Mouse (Mus musculus): ENCODE measurements at regions not wholly inside any gene's neighbourhood (a gene's known extent, or its start where the extent isn't known, plus 50 kb on each side); places are given as distances from the start of the nearest gene placed in this dataset.

DNA sequence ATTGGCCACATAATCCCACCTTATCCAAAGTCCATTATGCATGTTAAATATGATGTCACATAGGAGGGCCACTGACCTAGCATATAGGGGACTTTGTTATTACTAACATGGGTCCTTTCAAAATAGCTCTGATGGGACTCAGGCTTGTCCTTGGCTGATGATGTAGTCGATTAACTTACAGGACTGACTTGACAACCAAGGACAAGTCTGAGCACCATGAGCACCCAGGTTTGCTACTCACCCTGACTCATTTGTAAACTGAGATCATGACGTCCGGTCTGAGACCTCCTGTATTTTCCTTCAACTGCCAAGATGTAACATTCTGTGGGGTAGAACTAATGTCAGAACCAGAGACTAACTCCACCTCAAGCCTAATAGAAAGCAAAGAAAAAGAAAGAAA lies 159.3 kb upstream of the 4933402D24Rik start:
- no peak for ATAC-seq (ENCODE audit: insufficient read depth)
- no peak overlapping the region for H3K4me2 ChIP-seq (ENCODE audit: low read depth)
- DNase-seq (ENCODE audit: low read depth in 3 of 3, low spot score in 3 of 3) = no peak
- no peaks in the 10 kb centered on the region for H3K4me1 ChIP-seq (replicated peaks; ENCODE audit: control insufficient read depth in 2 of 2, insufficient read depth in 2 of 2, low read length in 1 of 2)
- H3K27ac ChIP-seq = no peak overlapping the region
- TF ChIP-seq EP300 (IDR thresholded peaks at IDR 0.05; ENCODE audit: low read depth) (no peak), CTCF (IDR thresholded peaks at IDR 0.05; ENCODE audit: low read depth) (no peak)
- no peak overlapping the region for H3K4me3 ChIP-seq (ENCODE audit: insufficient read depth in 1 of 2, low read depth in 2 of 2, low read length in 2 of 2)
- H3K9me3 ChIP-seq (ENCODE audit: control insufficient read depth, low read length) = no peaks in the 10 kb centered on the region
- no peak overlapping the region for H3K9ac ChIP-seq (replicated peaks)
- WGBS (ENCODE audit: insufficient replicate concordance) = 73% methylated on average over 3 of the region's 3 CpGs
- no peaks in the 10 kb centered on the region for H3K27me3 ChIP-seq (ENCODE audit: control insufficient read depth, insufficient read depth, low read length)
- H3K36me3 ChIP-seq (replicated peaks; ENCODE audit: control insufficient read depth, insufficient read depth, low read depth) = no peaks in the 10 kb centered on the region

GRCm38 (mm10) chr1:63920181-63920933 lies 151.3 kb upstream of the 4933402D24Rik start:
- H3K4me1 ChIP-seq (replicated peaks; ENCODE audit: control insufficient read depth in 2 of 2, insufficient read depth in 2 of 2, low read length in 1 of 2) = no peaks in the 10 kb centered on the region
- WGBS (ENCODE audit: insufficient replicate concordance) = 51% methylated on average over 8 of the region's 8 CpGs
- H3K4me2 ChIP-seq (ENCODE audit: low read depth) = no peak overlapping the region
- H3K9me3 ChIP-seq (ENCODE audit: control insufficient read depth, low read length) = no peaks in the 10 kb centered on the region
- DNase-seq (ENCODE audit: low read depth in 3 of 3, low spot score in 3 of 3) (no peak), ATAC-seq (ENCODE audit: insufficient read depth) (no peak)
- no peak overlapping the region for H3K9ac ChIP-seq (replicated peaks)
- H3K27ac ChIP-seq = no peak overlapping the region
- no peak for TF ChIP-seq EP300 (IDR thresholded peaks at IDR 0.05; ENCODE audit: low read depth)
- TF ChIP-seq CTCF (IDR thresholded peaks at IDR 0.05; ENCODE audit: low read depth) = no peak
- H3K36me3 ChIP-seq (replicated peaks; ENCODE audit: control insufficient read depth, insufficient read depth, low read depth) = no peaks in the 10 kb centered on the region
- H3K27me3 ChIP-seq (ENCODE audit: control insufficient read depth, insufficient read depth, low read length) = no peaks in the 10 kb centered on the region
- no peak overlapping the region for H3K4me3 ChIP-seq (ENCODE audit: insufficient read depth in 1 of 2, low read depth in 2 of 2, low read length in 2 of 2)

- 55% methylated on average over 7 of the region's 7 CpGs for WGBS (ENCODE audit: insufficient replicate concordance)
- no peak overlapping the region for H3K27ac ChIP-seq
- no peak for ATAC-seq (ENCODE audit: insufficient read depth)
- H3K27me3 ChIP-seq (ENCODE audit: control insufficient read depth, insufficient read depth, low read length) = no peaks in the 10 kb centered on the region
- H3K9ac ChIP-seq (replicated peaks) = no peak overlapping the region
- H3K4me3 ChIP-seq (ENCODE audit: insufficient read depth in 1 of 2, low read depth in 2 of 2, low read length in 2 of 2) = no peak overlapping the region
- no peak for TF ChIP-seq EP300 (IDR thresholded peaks at IDR 0.05; ENCODE audit: low read depth)
- no peak for TF ChIP-seq CTCF (IDR thresholded peaks at IDR 0.05; ENCODE audit: low read depth)
- H3K4me1 ChIP-seq (replicated peaks; ENCODE audit: control insufficient read depth in 2 of 2, insufficient read depth in 2 of 2, low read length in 1 of 2) = no peaks in the 10 kb centered on the region
- H3K36me3 ChIP-seq (replicated peaks; ENCODE audit: control insufficient read depth, insufficient read depth, low read depth) = no peaks in the 10 kb centered on the region
- DNase-seq (ENCODE audit: low read depth in 3 of 3, low spot score in 3 of 3) = no peak
- H3K4me2 ChIP-seq (ENCODE audit: low read depth) = no peak overlapping the region
- no peaks in the 10 kb centered on the region for H3K9me3 ChIP-seq (ENCODE audit: control insufficient read depth, low read length)
Observed at GRCm38 (mm10) chr1:63918200-63918599, 149.1 kb upstream of the 4933402D24Rik start.

DNA sequence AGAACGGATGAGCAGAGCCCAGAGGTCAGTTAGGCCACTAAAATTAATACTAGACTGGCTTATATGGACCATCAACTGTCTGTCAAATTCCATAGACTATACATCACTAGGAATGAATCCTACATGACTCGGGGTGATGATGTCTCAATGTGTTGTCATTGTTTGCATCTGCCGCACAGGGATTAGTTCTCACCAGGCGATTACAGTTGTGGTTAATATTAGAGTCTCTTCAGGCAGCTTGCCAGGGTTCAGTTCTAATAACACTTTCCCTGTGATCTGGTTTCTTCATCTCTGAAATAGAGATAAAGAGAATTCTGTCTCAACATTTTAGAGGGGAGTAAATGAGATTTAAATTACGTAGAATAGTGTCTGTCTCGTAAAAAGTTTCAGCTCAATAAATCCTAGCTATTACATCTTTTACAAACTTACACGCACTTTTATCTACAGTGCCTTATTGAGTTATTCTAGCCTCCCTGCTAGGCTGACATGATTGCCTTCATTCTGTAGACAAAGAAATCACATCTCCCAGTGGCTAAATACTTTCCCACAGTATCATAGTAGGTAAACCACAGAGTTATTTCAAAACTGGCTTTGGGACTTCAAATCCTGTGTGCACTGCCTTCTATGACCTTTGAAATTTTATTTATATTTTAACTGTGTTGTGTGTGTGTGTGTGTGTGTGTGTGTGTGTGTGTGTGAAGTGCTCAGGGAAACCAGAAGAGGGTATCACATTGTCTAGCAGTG lies 148.0 kb upstream of the 4933402D24Rik start:
- no peaks in the 10 kb centered on the region for H3K9me3 ChIP-seq (ENCODE audit: control insufficient read depth, low read length)
- H3K36me3 ChIP-seq (replicated peaks; ENCODE audit: control insufficient read depth, insufficient read depth, low read depth) = no peaks in the 10 kb centered on the region
- no peak overlapping the region for H3K27ac ChIP-seq
- no peak overlapping the region for H3K4me3 ChIP-seq (ENCODE audit: insufficient read depth in 1 of 2, low read depth in 2 of 2, low read length in 2 of 2)
- DNase-seq (ENCODE audit: low read depth in 3 of 3, low spot score in 3 of 3) = no peak
- H3K9ac ChIP-seq (replicated peaks) = no peak overlapping the region
- no peaks in the 10 kb centered on the region for H3K27me3 ChIP-seq (ENCODE audit: control insufficient read depth, insufficient read depth, low read length)
- H3K4me2 ChIP-seq (ENCODE audit: low read depth) = no peak overlapping the region
- H3K4me1 ChIP-seq (replicated peaks; ENCODE audit: control insufficient read depth in 2 of 2, insufficient read depth in 2 of 2, low read length in 1 of 2) = no peaks in the 10 kb centered on the region
- TF ChIP-seq EP300 (IDR thresholded peaks at IDR 0.05; ENCODE audit: low read depth) (no peak), CTCF (IDR thresholded peaks at IDR 0.05; ENCODE audit: low read depth) (no peak)
- 73% methylated on average over 7 of the region's 7 CpGs for WGBS (ENCODE audit: insufficient replicate concordance)
- ATAC-seq (ENCODE audit: insufficient read depth) = no peak

DNA sequence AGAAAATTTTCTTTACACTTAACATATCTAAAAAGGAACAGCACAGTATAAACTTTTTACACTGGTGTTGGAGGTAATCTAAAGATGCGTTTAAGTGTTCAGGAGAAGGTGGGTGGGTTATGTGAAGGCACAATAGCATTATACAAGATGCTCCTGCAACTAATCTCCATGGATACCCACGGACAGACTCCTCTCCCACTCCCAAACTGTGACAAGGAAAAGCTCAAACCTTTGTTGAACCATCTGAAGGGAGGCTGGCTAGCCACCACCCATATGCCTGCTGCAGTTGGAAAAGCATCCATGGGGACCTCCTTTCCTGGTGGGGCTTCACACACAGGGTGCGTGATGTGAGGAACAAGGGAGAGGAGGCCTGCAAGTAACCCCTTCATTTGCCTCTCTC lies 141.7 kb upstream of the 4933402D24Rik start:
- ATAC-seq (ENCODE audit: insufficient read depth) (no peak), DNase-seq (ENCODE audit: low read depth in 3 of 3, low spot score in 3 of 3) (no peak)
- H3K4me1 ChIP-seq (replicated peaks; ENCODE audit: control insufficient read depth in 2 of 2, insufficient read depth in 2 of 2, low read length in 1 of 2) = no peaks in the 10 kb centered on the region
- WGBS (ENCODE audit: insufficient replicate concordance) = 60% methylated on average over 3 of the region's 3 CpGs
- no peak overlapping the region for H3K4me2 ChIP-seq (ENCODE audit: low read depth)
- H3K36me3 ChIP-seq (replicated peaks; ENCODE audit: control insufficient read depth, insufficient read depth, low read depth) = no peaks in the 10 kb centered on the region
- H3K4me3 ChIP-seq (ENCODE audit: insufficient read depth in 1 of 2, low read depth in 2 of 2, low read length in 2 of 2) = no peak overlapping the region
- TF ChIP-seq EP300 (IDR thresholded peaks at IDR 0.05; ENCODE audit: low read depth) (no peak), CTCF (IDR thresholded peaks at IDR 0.05; ENCODE audit: low read depth) (no peak)
- H3K27ac ChIP-seq = no peak overlapping the region
- H3K9me3 ChIP-seq (ENCODE audit: control insufficient read depth, low read length) = no peaks in the 10 kb centered on the region
- H3K27me3 ChIP-seq (ENCODE audit: control insufficient read depth, insufficient read depth, low read length) = no peaks in the 10 kb centered on the region
- H3K9ac ChIP-seq (replicated peaks) = no peak overlapping the region
